Mouse (Mus musculus): ENCODE measurements around the gene Uchl4.
"Not testable (repeated sequence)": the region's sequence is repeated elsewhere in the genome, so short reads cannot be mapped to it uniquely, and the experiment has no call there.

The Uchl4 gene

DNA sequence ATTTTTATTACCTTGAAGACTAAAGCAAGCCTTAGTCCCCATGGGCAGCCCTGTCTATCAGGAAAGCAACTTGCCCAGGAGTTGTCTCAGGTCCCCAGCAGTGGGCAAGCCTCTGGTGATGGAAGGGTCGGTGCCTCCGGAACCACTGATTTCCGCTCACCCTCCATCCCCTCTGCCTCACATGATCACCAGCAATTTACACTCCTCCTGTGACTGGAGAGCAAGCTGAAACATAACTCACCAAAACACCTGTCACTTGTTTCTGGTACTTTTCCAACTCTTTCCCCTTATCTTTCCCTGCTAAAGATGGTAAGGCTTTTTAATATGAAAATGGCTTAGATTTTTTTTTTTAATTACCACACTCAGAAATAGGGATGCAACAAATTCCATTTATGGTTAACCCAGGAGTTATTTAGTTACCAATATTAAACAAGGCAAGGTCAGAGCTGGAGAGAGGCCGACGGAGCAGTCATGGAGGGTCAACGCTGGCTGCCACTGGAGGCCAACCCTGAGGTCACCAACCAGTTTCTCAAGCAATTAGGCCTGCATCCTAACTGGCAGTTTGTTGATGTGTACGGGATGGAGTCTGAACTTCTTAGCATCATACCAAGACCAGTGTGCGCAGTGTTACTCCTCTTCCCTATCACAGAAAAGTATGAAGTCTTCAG lies at the start of gene Uchl4:
Uchl4 (plus strand) TSS at position 434 of the 668 bp plus-strand sequence.
- DNase-seq (ENCODE audit: low spot score) = no peak

DNA sequence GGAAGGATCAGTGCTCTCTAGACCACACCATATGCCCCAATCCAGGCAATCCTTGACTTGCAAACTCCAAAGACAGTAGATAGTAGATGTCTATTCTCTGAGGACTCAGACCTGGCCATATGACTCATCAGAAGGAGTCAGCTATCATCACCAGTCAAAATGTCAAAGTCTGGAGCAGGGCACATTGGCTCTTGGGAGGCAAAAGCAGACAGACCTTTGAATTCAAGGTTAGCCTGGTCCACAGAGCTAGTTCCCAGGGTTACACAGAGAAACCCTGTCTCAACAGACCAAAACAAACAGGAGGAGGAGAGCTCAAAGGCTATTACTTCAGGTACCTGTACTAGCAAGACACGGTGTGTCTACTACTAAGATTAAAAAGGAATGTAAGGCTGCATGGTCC lies 41.1 kb upstream of the Uchl4 start:
- no peak for DNase-seq (ENCODE audit: low spot score)

DNA sequence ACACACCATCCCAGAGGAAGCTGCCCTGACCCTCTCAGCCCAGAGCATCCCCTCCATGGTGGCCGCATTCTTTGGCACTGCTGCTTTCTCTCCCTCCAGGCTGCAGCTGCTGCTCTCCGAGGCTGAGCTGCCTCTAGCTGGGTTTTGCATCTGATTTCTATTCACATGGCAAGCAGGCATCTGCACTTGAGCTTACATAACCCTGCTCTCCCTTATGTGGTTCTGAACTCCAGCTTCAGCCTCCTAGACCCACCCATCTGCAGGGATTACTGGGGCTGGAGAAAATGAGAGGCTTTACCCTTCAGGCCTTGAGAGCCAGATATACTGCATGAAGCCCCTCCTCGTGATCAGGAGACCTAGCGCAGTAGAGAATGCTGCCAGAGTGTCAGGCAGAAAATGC lies 39.4 kb upstream of the Uchl4 start:
- no peak for DNase-seq (ENCODE audit: low spot score)

DNA sequence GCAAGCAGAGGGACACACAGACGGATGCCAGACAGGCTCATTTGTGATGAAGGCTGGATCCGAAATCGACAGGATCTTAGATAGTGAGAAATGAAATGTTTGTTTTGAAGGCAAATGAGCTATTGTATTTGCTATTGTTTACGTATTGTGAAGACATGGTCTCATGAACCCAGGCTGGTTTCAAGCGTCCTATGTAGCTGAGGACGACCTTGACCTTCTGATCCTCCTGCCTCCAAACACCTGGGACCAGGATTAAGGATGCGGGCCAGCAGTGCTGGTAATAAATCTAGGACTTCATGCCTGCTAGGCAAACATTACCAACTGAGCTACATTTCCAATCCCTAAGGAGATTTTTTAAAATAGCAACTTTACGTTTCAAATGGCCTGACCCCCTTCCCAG lies 37.5 kb upstream of the Uchl4 start:
- no peak for DNase-seq (ENCODE audit: low spot score)

DNA sequence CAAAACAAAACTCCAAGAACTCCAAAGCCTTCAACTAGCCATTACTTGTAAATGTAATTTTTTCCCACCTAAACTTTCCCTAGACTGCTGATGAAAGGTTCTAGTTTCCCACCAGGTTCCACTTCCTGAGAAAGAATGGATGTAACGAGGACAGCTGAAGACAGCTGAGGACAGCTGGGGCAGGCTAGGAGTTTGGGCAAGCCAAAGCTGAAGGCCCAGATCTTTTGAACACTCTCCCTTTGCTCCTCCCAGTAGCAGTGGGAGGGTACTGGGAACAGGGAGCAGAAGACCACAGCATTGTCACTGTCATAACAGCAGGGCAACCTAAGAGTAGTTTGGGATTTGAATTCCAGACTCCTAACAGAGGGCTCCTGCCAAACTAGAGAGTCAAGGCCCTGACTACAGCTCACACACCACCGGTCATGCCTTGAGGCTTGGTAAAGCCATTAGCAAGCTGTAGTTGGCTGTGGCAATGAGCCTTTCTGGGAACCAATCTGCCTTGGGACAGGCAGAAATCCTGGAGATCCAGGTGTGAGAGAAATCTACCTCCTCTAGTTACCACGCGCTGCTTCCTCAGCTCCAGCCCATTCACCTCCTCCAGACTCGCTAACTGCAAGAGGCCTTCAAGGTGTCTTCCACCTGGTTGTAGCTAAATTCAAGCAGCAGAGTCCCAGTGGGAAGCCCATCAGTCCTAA lies 36.8 kb upstream of the Uchl4 start:
- no peak for DNase-seq (ENCODE audit: low spot score)

DNA sequence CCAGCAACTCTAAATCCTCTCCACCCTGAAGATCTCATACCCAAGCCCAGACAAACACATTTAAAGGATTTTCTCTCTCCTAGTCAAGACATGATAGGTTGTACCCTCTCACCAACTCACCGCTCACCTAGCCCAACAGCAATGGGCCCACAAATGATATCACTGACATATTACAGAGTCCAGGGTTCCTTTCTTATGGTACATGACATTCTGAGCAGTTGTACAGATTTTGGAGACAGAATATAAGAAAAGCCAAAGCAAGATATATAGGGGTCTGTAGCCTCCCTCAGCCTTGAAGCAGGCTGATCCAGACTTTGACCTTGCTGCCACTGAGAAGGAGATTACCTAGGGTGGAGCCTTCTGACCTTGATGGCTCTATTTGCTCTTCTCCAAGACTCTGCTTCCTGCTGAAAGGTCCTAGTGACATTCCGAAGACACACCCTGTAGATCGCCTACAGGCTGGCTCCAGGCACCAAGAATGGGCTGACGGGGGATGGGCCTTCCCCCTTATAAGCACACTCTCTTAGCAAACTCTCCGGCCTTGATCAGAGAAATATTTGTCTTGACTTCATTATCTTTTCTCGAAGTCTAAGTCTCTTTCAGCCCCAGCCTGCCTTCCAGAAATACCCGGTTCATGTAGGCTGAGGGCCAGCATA lies 36.1 kb upstream of the Uchl4 start:
- DNase-seq (ENCODE audit: low spot score) = not testable (repeated sequence)

DNA sequence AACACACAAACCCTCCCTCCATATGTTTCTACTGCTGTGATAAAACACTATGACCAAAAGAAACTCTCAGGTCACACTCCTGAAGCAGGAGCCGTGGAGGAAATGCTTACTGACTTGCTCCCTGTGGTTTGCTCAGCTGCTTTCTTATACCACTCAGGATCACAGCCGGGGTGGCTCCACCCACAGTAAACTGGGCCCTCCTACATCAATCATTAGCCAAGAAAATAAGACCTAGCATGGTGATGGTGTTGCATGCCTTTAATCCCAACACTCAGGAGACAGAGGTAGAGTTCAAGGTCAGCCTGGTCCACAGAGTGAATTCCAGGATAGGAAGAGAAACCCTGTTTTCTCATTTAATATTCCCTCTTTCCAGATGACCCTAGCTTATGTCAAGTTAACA lies 35.1 kb upstream of the Uchl4 start:
- DNase-seq (ENCODE audit: low spot score) = no peak

DNA sequence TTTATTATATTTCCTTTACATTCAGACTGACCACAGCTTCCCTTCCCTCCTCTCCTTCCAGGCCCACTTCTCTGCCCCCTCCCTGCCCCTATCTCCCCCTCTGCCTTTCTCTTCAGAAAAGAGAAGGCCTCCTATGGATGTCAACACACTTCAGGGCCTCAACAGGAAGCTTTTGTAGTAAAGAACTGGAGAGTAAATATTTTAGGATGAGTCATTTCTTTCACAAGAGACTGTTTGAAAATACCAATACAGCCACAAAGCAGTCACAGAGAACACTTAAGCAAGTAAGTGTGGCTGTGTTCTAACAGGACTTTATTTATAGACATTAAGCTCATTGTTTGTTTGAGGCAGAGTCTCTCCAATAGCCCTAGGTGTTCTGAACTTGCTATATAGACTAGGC lies 32.7 kb upstream of the Uchl4 start:
- no peak for DNase-seq (ENCODE audit: low spot score)

DNA sequence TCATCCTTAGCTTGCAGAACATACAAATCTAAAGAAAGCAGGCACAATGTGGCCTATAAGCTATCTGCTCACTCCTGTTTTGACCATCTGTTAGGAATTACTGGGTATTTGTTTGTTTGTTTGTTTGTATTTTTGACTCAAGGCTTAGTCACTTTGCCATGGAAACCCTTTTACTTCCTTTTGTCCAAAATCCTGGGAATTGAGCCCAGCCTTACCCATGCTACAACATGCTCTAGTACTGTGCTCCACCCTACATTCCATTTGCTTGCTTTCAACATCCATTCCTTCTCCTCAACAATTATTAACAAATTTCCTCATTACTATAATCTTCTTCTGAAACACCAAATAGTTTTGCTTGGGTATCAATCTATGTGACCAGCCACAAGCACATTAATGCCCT lies 32.1 kb upstream of the Uchl4 start:
- DNase-seq (ENCODE audit: low spot score) = no peak

DNA sequence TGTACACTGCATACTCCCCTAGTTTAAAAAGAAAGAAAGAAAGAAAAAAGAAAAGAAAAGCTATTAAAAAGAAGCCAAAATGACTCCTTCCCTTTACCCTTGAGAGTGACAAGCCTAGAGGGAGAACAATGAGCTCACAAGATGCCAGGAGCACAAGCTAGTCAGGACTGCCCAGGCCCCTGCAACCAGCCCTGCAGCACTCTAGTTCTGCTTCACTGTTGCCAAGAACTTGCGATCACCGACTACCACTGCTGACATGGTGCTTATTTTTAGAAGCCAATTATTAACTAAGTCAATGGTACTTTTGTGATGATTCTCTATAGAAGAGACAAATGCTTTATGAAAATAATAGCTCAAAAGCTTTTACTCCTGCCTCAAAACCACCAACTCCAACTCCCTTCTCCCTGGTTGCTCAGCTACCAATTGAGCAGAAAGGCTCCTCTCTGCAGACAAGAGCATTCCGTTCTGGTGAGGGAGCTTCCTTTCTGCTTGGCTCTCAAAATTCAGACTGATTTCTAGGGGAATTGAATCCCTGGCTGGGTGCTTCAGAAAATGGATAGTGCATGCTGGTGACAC lies 27.4 kb upstream of the Uchl4 start:
- DNase-seq (ENCODE audit: low spot score) = no peak

DNA sequence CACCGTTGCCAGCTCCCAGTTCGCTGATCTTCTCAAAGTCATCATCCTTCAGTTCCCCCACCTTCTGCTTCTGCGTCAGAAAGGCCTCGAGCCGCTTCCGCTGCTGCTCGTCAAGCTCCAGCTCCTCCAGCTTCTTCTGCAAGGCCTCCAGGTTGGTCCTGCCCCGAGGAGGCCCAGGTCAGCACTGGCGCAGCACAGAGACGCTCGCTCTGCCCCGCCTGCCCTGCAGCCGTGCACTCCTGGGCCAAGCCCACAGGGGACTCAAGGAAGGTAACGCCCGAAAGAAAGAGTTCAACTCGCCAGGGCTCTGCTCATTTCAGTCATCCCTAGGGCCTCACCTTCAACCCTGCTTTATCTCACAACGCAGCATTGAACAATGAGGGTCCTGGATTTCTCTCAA lies 20.5 kb upstream of the Uchl4 start:
- DNase-seq (ENCODE audit: low spot score) = no peak

DNA sequence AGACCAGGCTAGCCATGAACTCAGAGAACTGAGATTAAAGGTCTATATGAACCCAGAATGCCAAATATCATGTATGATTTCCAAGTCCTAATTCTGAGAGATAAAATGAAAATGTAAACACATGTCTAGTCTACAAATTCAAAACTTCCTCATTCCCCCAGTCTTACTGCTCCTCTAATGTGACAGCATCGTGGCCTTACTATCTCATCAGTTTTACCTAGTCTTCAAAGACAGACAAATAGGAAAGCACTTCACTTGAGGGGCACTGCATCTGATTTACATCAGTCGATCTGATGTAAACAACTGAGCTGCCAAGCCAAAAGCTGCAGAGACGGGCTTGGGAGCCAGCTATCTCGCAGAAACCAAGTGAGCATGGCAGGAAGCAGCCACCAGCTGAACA lies 18.9 kb upstream of the Uchl4 start:
- no peak for DNase-seq (ENCODE audit: low spot score)

DNA sequence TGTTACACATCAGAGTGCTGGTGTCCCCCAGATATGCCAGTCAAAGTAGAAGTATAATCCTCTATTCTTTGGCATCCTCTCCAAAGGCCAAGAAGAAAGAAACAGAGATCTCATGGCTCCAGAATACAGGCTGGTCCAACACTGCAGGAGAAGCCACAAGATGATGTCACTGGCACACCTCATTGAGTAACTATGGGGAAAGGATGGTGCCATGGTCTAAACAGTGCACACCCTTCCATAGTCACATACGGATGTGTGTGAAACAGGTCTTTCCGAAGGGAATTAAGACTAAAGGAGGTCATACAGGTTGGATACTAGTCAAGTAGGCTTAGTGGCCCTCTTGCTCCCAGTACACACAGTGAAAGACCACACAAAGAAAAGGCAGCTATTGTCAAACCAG lies 18.4 kb upstream of the Uchl4 start:
- DNase-seq (ENCODE audit: low spot score) = no peak

DNA sequence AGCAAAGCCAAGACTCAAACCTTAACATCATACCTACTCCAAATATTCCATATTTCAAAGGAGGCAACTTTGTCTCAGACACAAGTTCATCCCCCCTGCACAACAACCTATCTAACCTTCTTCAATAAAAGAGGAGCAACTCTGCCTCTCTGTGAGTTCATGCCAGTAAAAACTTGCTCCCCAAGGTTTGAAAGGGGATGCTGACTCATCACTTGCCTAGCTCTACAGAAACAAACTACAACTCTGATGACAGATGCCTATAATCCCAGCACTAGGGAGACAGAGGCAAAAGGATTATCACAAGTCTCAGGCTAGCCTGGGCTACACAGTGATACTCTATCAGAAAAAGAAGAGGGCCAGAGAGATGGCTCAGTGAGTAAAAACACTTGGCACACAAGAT lies 17.1 kb upstream of the Uchl4 start:
- DNase-seq (ENCODE audit: low spot score) = no peak

DNA sequence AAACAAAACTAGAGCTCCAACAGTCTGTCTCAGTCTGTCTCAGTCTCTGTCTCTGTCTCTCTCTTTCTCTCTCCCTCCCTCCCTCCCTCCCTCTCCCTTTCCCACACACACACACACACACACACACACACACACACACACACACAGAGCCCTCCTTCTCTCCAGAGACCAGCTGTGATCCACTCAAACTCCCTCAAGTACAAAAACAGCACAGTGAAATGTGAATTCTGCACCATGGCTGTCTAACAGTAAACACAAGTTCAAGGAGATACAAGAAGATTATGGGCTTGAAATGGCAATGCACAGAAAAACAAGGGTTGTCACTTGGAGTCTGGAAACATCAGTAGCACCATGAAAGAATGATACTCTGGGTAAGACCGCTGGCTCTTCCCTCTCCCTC lies 15.7 kb upstream of the Uchl4 start:
- DNase-seq (ENCODE audit: low spot score) = no peak

DNA sequence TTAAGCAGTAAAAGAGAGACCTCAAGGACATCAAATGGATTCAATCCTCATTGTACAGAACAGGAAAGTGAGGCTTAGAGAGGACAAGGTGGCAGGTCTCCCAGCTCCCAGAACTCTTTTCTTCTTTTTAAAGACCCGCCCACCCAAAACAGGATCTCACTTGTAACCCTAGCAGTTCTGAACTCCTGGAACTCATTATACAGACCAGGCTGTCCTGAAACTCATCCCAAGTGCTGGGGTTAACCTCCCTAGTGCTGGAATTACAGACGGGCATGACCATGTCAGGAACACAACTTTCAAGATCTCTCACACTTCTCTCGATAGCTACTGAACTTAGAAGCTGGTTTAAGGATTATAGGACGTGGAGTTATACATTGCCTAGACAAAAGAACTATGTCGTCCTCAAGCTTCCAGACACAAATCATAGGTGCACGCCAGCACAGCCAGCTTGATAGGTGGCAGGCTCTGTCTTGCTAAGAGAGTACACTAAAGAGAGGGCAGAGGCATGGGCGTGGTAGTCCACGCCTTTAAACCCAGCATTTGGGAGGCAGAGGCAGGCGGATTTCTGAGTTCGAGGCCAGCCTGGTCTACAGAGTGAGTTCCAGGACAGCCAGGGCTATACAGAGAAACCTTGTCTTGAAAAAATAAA lies 15.1 kb upstream of the Uchl4 start:
- DNase-seq (ENCODE audit: low spot score) = no peak

DNA sequence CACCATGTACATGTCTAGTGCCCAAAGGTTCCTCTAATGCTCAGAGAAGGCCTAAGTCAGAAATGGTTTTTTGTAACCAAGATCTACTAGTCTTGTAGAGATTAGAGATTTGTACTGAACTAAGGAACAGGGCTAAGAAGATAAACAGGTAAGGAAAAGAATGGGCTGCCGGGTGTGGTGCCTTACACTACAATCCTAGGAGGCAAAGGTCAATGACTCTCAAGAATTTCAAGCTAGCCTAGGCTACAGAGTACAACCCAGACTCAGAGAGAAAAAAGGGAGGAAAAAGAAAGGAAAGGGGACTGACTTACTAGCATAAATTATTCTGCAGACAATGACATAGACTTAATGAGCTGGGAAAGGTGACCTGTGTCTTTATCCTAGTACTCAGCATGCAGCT lies 14.4 kb upstream of the Uchl4 start:
- no peak for DNase-seq (ENCODE audit: low spot score)

DNA sequence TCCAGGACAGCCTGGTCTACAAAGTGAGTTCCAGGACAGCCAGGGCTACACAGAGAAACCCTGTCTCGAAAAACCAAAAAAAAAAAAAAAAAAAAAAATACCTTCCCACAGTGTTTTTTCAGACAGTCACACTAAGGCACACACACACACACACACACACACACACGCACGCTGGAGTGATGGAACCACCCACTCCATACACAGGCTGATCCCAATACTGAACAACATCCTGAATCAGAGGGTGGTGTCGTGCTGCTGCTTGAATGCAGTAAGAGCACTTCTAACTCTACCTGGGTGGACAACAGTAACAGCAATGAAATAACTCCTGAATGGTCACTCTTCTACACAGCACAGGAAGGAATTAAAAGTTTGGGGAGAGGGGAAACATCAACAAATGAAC lies 13.5 kb upstream of the Uchl4 start:
- no peak for DNase-seq (ENCODE audit: low spot score)

DNA sequence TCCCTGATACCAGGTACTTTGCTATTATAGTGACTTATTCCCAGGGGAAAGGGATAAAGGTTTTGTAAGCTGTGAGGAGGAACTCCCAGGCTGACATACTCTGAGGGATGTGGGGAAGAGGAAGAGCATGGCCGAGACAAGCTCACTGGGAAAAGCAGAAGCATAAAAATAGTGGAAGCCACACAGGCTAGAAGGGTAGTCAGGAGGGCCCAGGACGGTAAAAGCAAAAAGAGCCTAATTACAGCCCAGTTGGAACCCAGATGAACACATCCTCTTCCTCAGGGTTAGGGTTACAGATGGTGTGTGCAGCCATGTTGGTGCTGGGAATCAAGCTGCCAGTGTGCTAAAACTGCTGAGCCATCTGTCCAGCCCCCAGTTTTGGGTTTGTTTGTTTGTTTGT lies 12.9 kb upstream of the Uchl4 start:
- no peak for DNase-seq (ENCODE audit: low spot score)

DNA sequence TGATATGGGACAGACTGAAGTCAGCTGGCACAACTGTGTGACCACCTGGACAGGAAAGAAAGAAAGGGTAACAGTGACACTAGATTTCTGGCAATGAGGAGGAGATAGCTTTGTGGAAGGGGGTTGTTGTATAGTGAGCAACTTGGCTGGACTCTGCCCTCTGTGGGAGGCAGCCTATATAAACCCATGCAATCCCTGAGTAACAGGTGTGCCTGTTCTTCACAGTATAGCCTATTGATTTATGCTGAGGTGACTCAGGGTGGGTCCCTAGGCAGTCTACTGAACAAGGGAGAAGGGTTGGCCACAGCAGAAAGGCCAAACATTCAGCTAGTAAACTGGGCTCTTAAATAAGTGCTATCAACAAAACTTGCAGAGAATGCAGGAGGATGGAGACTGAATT lies 9.2 kb upstream of the Uchl4 start:
- DNase-seq (ENCODE audit: low spot score) = no peak

DNA sequence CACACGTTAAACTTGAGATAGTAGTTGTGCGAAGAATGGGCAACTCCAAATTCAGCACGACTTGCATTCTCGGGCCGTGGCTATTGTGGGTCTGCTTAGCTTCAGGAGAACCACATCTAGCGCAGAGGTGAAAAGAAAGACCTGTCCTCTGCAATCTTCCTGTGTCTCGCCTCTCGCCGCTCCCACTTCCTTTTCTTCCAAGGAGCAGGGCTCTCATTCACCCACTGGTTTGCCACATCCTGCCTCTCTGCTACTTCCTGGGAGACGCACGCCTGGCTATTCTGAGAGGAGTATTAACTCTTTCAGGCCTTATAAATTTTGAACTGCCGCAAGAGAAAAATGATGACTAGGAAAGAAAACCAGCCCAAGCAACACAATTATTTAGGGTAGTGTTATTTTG lies 7.3 kb upstream of the Uchl4 start:
- no peak for DNase-seq (ENCODE audit: low spot score)

DNA sequence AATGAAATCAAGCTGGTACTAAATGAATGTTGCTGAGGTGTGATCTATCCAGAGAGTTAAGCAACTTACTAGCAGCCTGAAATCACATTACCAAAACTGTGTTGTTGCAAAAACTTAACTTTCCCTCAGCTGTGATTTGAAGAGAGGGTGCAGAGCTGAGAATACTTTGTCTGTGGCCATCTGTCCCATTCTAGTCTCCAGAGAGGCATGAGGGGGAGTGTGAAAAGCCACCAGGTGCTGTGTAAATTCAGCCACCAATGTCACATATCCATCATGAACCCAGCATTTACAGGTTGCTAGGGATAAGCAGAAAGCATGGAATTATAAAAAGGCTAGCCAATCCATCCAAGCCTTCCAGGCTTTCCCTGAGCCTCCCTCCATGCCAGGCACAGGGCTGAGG lies 6.0 kb upstream of the Uchl4 start:
- no peak for DNase-seq (ENCODE audit: low spot score)

DNA sequence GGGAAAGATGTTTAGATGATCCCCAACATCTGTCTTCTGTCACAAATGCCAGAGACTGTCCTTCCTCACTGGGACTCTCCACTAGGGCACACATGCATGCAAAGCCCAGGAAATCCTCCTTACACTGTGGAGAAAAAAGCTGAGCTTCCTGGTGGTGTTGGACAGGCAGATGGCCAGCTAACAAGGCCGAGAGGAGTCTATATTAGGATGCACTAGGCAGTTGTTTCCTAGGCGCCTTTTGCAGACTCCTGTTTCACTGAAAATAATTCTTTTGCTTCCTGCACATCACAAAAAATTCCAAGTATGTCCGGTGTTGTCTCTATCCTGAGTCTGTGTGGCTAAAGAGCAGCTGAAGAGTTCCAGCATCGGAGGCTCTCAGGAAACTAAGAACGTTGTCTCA lies 3.8 kb upstream of the Uchl4 start:
- no peak for DNase-seq (ENCODE audit: low spot score)
